Mouse (Mus musculus) kidney, embryonic 16.5 days (tissue): Measurements from ENCODE around the gene Zfp791. TPM values are rescaled to one million over a fixed set of nuclear protein-coding genes. Genes with fewer than 3 reads are reported as not detected.

Source experiments
- ATAC-seq: fragments of 200-750 bp; cut with Nextera tagmentation; 2 replicates; pipeline ENCODE4 v1.8.0; 2017; ENCODE audit warnings: moderate TSS enrichment; ENCODE audit not compliant: low FRiP score, low TSS enrichment
- H3K27ac ChIP-seq: fragments of 300-500 bp; sonication (generic); 2 replicates; pipeline ENCODE4 v1.5.1; 2014; ENCODE audit warnings: low read length
- H3K27me3 ChIP-seq: fragments of 300-500 bp; sonication (generic); 2 replicates; pipeline ENCODE4 v1.6.1; 2014; ENCODE audit warnings: low read length, control low read depth, mixed read lengths; ENCODE audit not compliant: insufficient read depth
- H3K36me3 ChIP-seq: fragments of 300-500 bp; sonication (generic); 2 replicates; pipeline ENCODE4 v1.6.1; 2014; ENCODE audit warnings: low read length, control low read depth, mixed read lengths; ENCODE audit not compliant: insufficient read depth
- H3K4me1 ChIP-seq: fragments of 300-500 bp; sonication (generic); 2 replicates; pipeline ENCODE4 v1.6.1; 2014; ENCODE audit warnings: low read length, control low read depth, mixed read lengths; ENCODE audit not compliant: insufficient read depth
- H3K4me2 ChIP-seq: fragments of 300-500 bp; sonication (generic); replicated peaks from 2 replicates; pipeline ENCODE4 v1.6.1; 2014; ENCODE audit warnings: low read depth, low read length
- H3K4me3 ChIP-seq: fragments of 300-500 bp; sonication (generic); 2 replicates; pipeline ENCODE4 v1.5.1; 2014; ENCODE audit warnings: mild to moderate bottlenecking, low read length
- H3K9ac ChIP-seq: fragments of 300-500 bp; sonication (generic); replicated peaks from 2 replicates; pipeline ENCODE4 v1.6.1; 2014; ENCODE audit warnings: low read length
- H3K9me3 ChIP-seq: fragments of 300-500 bp; sonication (generic); 2 replicates; pipeline ENCODE4 v1.6.1; 2016; ENCODE audit warnings: low read length, control low read depth
- WGBS: fragments of 180-500 bp; shearing (Covaris S2); extraction: QIAGEN DNeasy Blood & Tissue Kit; methylation state at CpG from one replicate; pipeline ENCODE4 v1.1.7; 2014; 5-methylcytosine and 5-hydroxymethylcytosine counted together
- polyA plus RNA-seq: library from polyadenylated mRNA; unstranded; fragments of >200 nt; fragmentation: Nextera tagmentation; extraction: Ambion mirVana; gene quantifications from 2 replicates; pipeline ENCODE4 v1.2.1, GENCODE M21; 2015

The Zfp791 gene
- polyA plus RNA-seq, 1 experiment from 2014 or later, result 2.7 TPM

DNA sequence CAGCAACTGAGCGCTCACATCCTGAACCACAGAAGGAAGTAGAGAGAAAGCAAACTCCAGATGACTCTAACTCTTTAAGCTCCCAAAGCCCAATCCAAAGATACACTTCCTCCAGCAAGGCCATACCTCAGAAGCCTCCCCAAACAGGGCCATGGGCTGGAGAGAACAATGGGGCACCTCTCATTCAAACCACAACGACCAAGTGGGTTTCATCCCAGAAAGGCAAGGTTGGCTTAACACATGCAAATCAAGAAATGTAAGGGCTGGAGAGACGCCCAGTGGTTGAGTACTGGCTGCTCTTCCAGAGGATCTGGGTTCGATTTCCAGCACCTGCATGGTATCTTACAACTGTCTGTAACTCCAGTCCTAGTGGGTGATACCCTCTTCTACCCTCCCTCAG, 7.4 kb downstream of the Zfp791 start:
- peaks cover 4% of the 10 kb centered on the region; the same call in 1 of the 2 replicates for H3K9me3 ChIP-seq
- no peak overlapping the region for H3K9ac ChIP-seq
- peaks cover 19% of the 10 kb centered on the region for H3K36me3 ChIP-seq
- no peak overlapping the region for H3K4me3 ChIP-seq
- no peaks in the 10 kb centered on the region for H3K27me3 ChIP-seq
- no peak overlapping the region for H3K27ac ChIP-seq
- no peak overlapping the region for H3K4me2 ChIP-seq
- ATAC-seq, result no peak
- H3K4me1 ChIP-seq, result peaks cover 3% of the 10 kb centered on the region; the same call in 1 of the 2 replicates
- WGBS, result 80% methylated on average over 4 of the region's 4 CpGs

- Histone ChIP-seq H3K9me3 (peaks cover 4% of the 10 kb centered on the region; the same call in 1 of the 2 replicates), H3K27me3 (no peaks in the 10 kb centered on the region), H3K4me2 (no peak overlapping the region), H3K27ac (no peak overlapping the region), H3K36me3 (peaks cover 38% of the 10 kb centered on the region), H3K9ac (no peak overlapping the region), H3K4me3 (no peak overlapping the region), H3K4me1 (no peaks in the 10 kb centered on the region)
- 95% methylated on average over 10 of the region's 10 CpGs for WGBS
- ATAC-seq, result no peak
Observed at GRCm38 (mm10) chr8:85113241-85113640, 9.7 kb downstream of the Zfp791 start.

GRCm38 (mm10) chr8:85100076-85100665, 22.7 kb downstream of the Zfp791 start:
- no peak overlapping the region for H3K27ac ChIP-seq
- H3K9me3 ChIP-seq, result no peaks in the 10 kb centered on the region
- no peak for ATAC-seq
- H3K4me1 ChIP-seq, result no peaks in the 10 kb centered on the region
- no peaks in the 10 kb centered on the region for H3K27me3 ChIP-seq
- H3K9ac ChIP-seq, result no peak overlapping the region
- peaks cover 30% of the 10 kb centered on the region for H3K36me3 ChIP-seq
- no peak overlapping the region for H3K4me2 ChIP-seq
- no peak overlapping the region for H3K4me3 ChIP-seq
- WGBS, result 83% methylated on average over 4 of the region's 4 CpGs

DNA sequence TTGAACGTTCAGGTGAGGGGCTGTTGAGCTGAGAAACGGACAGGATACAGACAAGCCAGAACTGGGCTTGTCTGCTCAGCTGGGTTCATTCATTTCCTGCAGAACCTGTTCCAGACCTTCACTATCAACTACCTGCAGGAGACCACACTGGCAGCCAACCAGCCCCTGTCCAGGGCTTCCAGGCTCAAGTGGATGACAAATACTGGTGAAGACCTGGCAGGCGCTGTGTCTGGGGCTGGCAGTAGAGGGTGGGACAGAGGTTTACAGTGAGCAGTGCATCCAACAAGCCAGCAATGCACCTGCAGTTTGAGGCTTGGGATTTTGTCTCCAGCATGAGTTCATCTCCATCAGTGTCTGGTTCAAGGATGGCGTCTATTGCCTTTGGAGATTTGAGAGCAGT, 26.0 kb downstream of the Zfp791 start:
- no peak overlapping the region for H3K9ac ChIP-seq
- no peak for ATAC-seq

GRCm38 (mm10) chr8:85096196-85096595, 26.7 kb downstream of the Zfp791 start:
- no peak for ATAC-seq
- Histone ChIP-seq H3K4me2 (no peak overlapping the region), H3K27ac (no peak overlapping the region), H3K9ac (no peak overlapping the region), H3K9me3 (no peaks in the 10 kb centered on the region), H3K4me3 (no peak overlapping the region), H3K36me3 (peaks cover 44% of the 10 kb centered on the region), H3K27me3 (no peaks in the 10 kb centered on the region), H3K4me1 (no peaks in the 10 kb centered on the region)
- WGBS, result 89% methylated on average over 16 of the region's 16 CpGs

More for the DNA sequence above, 26.0 kb downstream of the Zfp791 start:
- Histone ChIP-seq H3K9me3 (no peaks in the 10 kb centered on the region), H3K27ac (no peak overlapping the region), H3K4me3 (no peak overlapping the region), H3K4me2 (no peak overlapping the region), H3K4me1 (no peaks in the 10 kb centered on the region), H3K36me3 (peaks cover 42% of the 10 kb centered on the region), H3K27me3 (no peaks in the 10 kb centered on the region)
- 92% methylated on average over 4 of the region's 4 CpGs for WGBS

DNA sequence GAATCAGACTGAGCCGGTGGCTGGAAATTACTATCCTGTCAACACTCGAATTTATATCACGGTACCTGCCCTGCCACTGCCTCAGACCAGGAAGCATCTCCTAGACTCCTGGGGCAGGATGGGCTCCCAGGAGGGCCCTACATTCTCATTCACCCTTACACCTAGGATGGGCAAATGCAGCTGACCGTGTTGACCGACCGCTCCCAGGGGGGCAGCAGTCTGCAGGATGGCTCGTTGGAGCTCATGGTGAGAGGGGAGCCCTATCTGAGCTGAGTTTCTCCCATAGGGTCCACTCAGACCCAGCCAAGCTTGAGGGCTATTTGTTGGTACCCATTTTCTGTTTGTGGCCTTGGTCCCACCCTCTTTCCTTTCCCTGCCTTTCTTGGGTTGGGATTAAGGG, 27.3 kb downstream of the Zfp791 start:
- Histone ChIP-seq H3K27ac (no peak overlapping the region), H3K4me1 (no peaks in the 10 kb centered on the region), H3K9ac (no peak overlapping the region), H3K36me3 (peaks cover 48% of the 10 kb centered on the region), H3K4me2 (no peak overlapping the region), H3K4me3 (no peak overlapping the region), H3K27me3 (no peaks in the 10 kb centered on the region), H3K9me3 (no peaks in the 10 kb centered on the region)
- ATAC-seq, result no peak
- WGBS, result 87% methylated on average over 7 of the region's 7 CpGs

- 93% methylated on average over 13 of the region's 13 CpGs for WGBS
Observed at GRCm38 (mm10) chr8:85095051-85095450, 27.8 kb downstream of the Zfp791 start.

DNA sequence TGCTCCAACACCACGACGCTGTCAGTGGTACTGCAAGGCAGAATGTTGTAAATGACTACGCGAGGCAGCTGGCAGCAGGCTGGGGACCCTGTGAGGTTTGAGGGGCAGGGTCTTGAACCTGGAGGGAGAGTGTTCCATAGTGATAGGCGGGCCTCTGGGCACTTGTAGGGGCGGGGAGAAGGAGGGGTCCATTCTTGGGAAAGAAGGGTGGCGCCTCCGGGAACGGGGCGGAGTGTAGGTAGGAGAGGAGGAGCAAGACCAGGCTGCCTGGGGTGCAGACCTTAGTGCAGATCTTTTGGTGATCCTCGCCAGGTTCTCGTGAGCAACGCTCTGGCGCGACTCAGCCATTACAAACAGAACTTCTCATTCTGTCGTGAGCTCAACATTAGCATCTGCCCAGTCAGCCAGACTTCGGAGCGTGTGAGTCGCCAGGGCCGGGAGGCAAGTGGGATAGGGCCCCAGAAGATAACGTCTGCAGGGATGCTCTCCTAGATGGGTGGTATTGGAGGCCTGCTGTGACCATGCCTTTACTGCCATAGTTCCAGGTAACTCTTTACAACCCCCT, 31.3 kb downstream of the Zfp791 start:
- ATAC-seq, result no peak

More at GRCm38 (mm10) chr8:85095051-85095450, 27.8 kb downstream of the Zfp791 start:
- no peaks in the 10 kb centered on the region for H3K4me1 ChIP-seq
- no peak overlapping the region for H3K4me2 ChIP-seq
- H3K36me3 ChIP-seq, result peaks cover 48% of the 10 kb centered on the region
- H3K9me3 ChIP-seq, result no peaks in the 10 kb centered on the region
- H3K9ac ChIP-seq, result no peak overlapping the region
- no peak overlapping the region for H3K4me3 ChIP-seq
- no peaks in the 10 kb centered on the region for H3K27me3 ChIP-seq
- no peak overlapping the region for H3K27ac ChIP-seq
- ATAC-seq, result no peak

DNA sequence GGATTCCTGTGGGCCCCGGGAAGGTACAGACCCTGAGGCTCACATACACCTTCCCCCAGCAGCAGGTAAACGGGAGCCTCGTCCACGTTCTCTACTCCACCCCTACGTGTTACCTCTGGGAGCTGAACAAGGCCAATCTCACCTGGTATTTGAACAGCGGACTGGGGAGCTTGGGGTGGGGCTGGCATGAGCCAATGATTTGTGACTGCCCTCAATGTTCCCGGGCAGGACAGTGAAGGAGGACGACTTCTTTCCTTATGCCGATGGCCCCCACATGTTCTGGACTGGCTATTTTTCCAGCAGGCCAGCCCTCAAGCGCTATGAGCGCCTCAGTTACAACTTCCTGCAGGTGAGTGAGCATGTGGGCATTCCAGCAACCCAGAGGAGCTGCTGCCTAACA, 32.0 kb downstream of the Zfp791 start:
- H3K4me3 ChIP-seq, result no peak overlapping the region
- no peaks in the 10 kb centered on the region for H3K9me3 ChIP-seq
- H3K4me2 ChIP-seq, result no peak overlapping the region
- 91% methylated on average over 11 of the region's 11 CpGs for WGBS
- ATAC-seq, result no peak
- H3K4me1 ChIP-seq, result no peaks in the 10 kb centered on the region
- no peak overlapping the region for H3K27ac ChIP-seq
- H3K9ac ChIP-seq, result no peak overlapping the region
- H3K36me3 ChIP-seq, result peaks cover 51% of the 10 kb centered on the region
- H3K27me3 ChIP-seq, result no peaks in the 10 kb centered on the region

More for the DNA sequence above, 31.3 kb downstream of the Zfp791 start:
- Histone ChIP-seq H3K4me1 (no peaks in the 10 kb centered on the region), H3K27ac (no peak overlapping the region), H3K4me3 (no peak overlapping the region), H3K36me3 (peaks cover 54% of the 10 kb centered on the region), H3K9me3 (no peaks in the 10 kb centered on the region), H3K27me3 (no peaks in the 10 kb centered on the region), H3K4me2 (no peak overlapping the region), H3K9ac (no peak overlapping the region)
- 35% methylated on average over 21 of the region's 21 CpGs for WGBS

- 77% methylated on average over 2 of the region's 2 CpGs for WGBS
- H3K4me1 ChIP-seq, result peaks cover 5% of the 10 kb centered on the region
- peaks cover 45% of the 10 kb centered on the region for H3K36me3 ChIP-seq
Observed at GRCm38 (mm10) chr8:85088771-85089170, 34.1 kb downstream of the Zfp791 start.

More at GRCm38 (mm10) chr8:85088771-85089170, 34.1 kb downstream of the Zfp791 start:
- no peak for ATAC-seq
- H3K4me3 ChIP-seq, result no peak overlapping the region
- H3K27me3 ChIP-seq, result no peaks in the 10 kb centered on the region
- no peak overlapping the region for H3K4me2 ChIP-seq
- H3K9ac ChIP-seq, result no peak overlapping the region
- H3K27ac ChIP-seq, result no peak overlapping the region
- no peaks in the 10 kb centered on the region for H3K9me3 ChIP-seq
